Mouse (Mus musculus) liver, embryonic 15.5 days (tissue): Measurements from ENCODE around the gene C2cd2l. TPM values are rescaled to one million over a fixed set of nuclear protein-coding genes. Genes with fewer than 3 reads are reported as not detected.

Experiments used
- ATAC-seq: fragments of 200-750 bp; cut with Nextera tagmentation; 2 replicates; pipeline ENCODE4 v1.8.0; 2017; ENCODE audit warnings: moderate number of reproducible peaks, mild to moderate bottlenecking, moderate library complexity; ENCODE audit not compliant: insufficient read depth
- H3K27ac ChIP-seq: fragments of 300-500 bp; sonication (generic); replicated peaks from 2 replicates; pipeline ENCODE4 v1.5.1; 2015; ENCODE audit warnings: mild to moderate bottlenecking, inconsistent platforms
- H3K27me3 ChIP-seq: fragments of 300-500 bp; sonication (generic); 2 replicates; pipeline ENCODE4 v1.6.1; 2015; ENCODE audit warnings: mild to moderate bottlenecking, inconsistent platforms
- H3K36me3 ChIP-seq: fragments of 300-500 bp; sonication (generic); replicated peaks from 2 replicates; pipeline ENCODE4 v1.6.1; 2015; ENCODE audit warnings: moderate library complexity, mild to moderate bottlenecking, inconsistent platforms
- H3K4me1 ChIP-seq: fragments of 300-500 bp; sonication (generic); replicated peaks from 2 replicates; pipeline ENCODE4 v1.6.1; 2015; ENCODE audit warnings: inconsistent platforms
- H3K4me2 ChIP-seq: fragments of 300-500 bp; sonication (generic); 2 replicates; pipeline ENCODE4 v1.6.1; 2015; ENCODE audit warnings: moderate library complexity, mild to moderate bottlenecking, inconsistent platforms
- H3K4me3 ChIP-seq: fragments of 300-500 bp; sonication (generic); replicated peaks from 2 replicates; pipeline ENCODE4 v1.5.1; 2015; ENCODE audit warnings: mild to moderate bottlenecking, inconsistent platforms
- H3K9ac ChIP-seq: fragments of 300-500 bp; sonication (generic); 2 replicates; pipeline ENCODE4 v1.6.1; 2015; ENCODE audit warnings: moderate library complexity, mild to moderate bottlenecking, inconsistent platforms
- H3K9me3 ChIP-seq: fragments of 300-500 bp; sonication (generic); replicated peaks from 2 replicates; pipeline ENCODE4 v1.6.1; 2016; ENCODE audit warnings: inconsistent platforms
- WGBS: fragments of 180-500 bp; shearing (Covaris S2); methylation state at CpG from one replicate; pipeline ENCODE4 v1.1.7; 2015; ENCODE audit warnings: mixed read lengths; ENCODE audit not compliant: insufficient replicate concordance; 5-methylcytosine and 5-hydroxymethylcytosine counted together
- microRNA-seq: library from miRNA; unstranded; fragments of <30 nt; microRNA quantifications from one replicate; pipeline ENCODE4, GENCODE M21; 2016
- polyA plus RNA-seq: library from polyadenylated mRNA; unstranded; fragments of >200 nt; fragmentation: Nextera tagmentation; extraction: Ambion mirVana; gene quantifications from 2 replicates; pipeline ENCODE4 v1.2.1, GENCODE M21; 2015

C2cd2l gene
- polyA plus RNA-seq, 1 experiment from 2014 or later = 9.6 TPM

GRCm38 (mm10) chr9:44261388-44261787, 58.7 kb downstream of the C2cd2l start:
- H3K4me2 ChIP-seq = no peak overlapping the region
- no peak overlapping the region for H3K27ac ChIP-seq
- H3K4me3 ChIP-seq = no peak overlapping the region
- no peaks in the 10 kb centered on the region for H3K27me3 ChIP-seq
- no peaks in the 10 kb centered on the region for H3K9me3 ChIP-seq
- 0 out of 2 replicates have a peak, but pooled peaks cover 4% of the 10 kb centered on the region for H3K36me3 ChIP-seq
- 71% methylated on average over 14 of the region's 14 CpGs for WGBS
- ATAC-seq = no peak
- H3K9ac ChIP-seq = no peak overlapping the region
- peaks cover 10% of the 10 kb centered on the region; the same call in 1 of the 2 replicates for H3K4me1 ChIP-seq

Small RNAs within 50 kb of the gene (microRNA-seq; reads per million reads assigned to microRNA genes)
- not detected for gene Gm44335

Other genes with a start within 250 kb of the C2cd2l start
- gene Mfrp, start 218.6 kb downstream of the C2cd2l start, polyA plus RNA-seq = 0.10 TPM in 1 of 2 replicates, not detected in the other
- gene C1qtnf5, start 213.0 kb downstream of the C2cd2l start, polyA plus RNA-seq = 0.29 and 0.53 TPM in 2 replicates
- gene Gm49380, start 206.8 kb downstream of the C2cd2l start, polyA plus RNA-seq = not detected in 2 replicates
- 35.2 and 38.4 TPM in 2 replicates for gene Rnf26, start 206.8 kb downstream of the C2cd2l start, polyA plus RNA-seq
- 4.4 and 4.8 TPM in 2 replicates for gene Mcam, start 185.8 kb downstream of the C2cd2l start, polyA plus RNA-seq
- 5.1 and 5.8 TPM in 2 replicates for gene Cbl, start 86.2 kb downstream of the C2cd2l start, polyA plus RNA-seq
- gene Ccdc153, start 79.6 kb downstream of the C2cd2l start, polyA plus RNA-seq = not detected in 2 replicates
- gene Pdzd3, start 68.8 kb downstream of the C2cd2l start, polyA plus RNA-seq = 0.07 TPM in 1 of 2 replicates, not detected in the other
- 4.1 and 4.2 TPM in 2 replicates for gene Nlrx1, start 51.7 kb downstream of the C2cd2l start, polyA plus RNA-seq
- 16.4 and 18.6 TPM in 2 replicates for gene Abcg4, start 31.7 kb downstream of the C2cd2l start, polyA plus RNA-seq
- gene Hinfp, start 14.6 kb downstream of the C2cd2l start, polyA plus RNA-seq = 12.7 and 14.2 TPM in 2 replicates
- gene Dpagt1, start 5.7 kb upstream of the C2cd2l start, polyA plus RNA-seq = 17.9 and 18.4 TPM in 2 replicates
- 226 and 228 TPM in 2 replicates for gene H2afx, start 14.4 kb upstream of the C2cd2l start, polyA plus RNA-seq
- 1,466 and 1,543 TPM in 2 replicates for gene Hmbs, start 23.9 kb upstream of the C2cd2l start, polyA plus RNA-seq
- gene Vps11, start 41.4 kb upstream of the C2cd2l start, polyA plus RNA-seq = 14.6 and 15.1 TPM in 2 replicates
- 14.8 and 17.0 TPM in 2 replicates for gene Hyou1, start 59.2 kb upstream of the C2cd2l start, polyA plus RNA-seq
- gene Slc37a4, start 76.6 kb upstream of the C2cd2l start, polyA plus RNA-seq = 46.3 and 59.8 TPM in 2 replicates
- gene Rps25, start 86.9 kb upstream of the C2cd2l start, polyA plus RNA-seq = 758 and 952 TPM in 2 replicates
- gene Trappc4, start 87.3 kb upstream of the C2cd2l start, polyA plus RNA-seq = 48.2 and 50.4 TPM in 2 replicates
- gene Ccdc84, start 98.3 kb upstream of the C2cd2l start, polyA plus RNA-seq = 12.6 and 13.6 TPM in 2 replicates
- gene Foxr1, start 120.9 kb upstream of the C2cd2l start, polyA plus RNA-seq = 0.06 TPM in 1 of 2 replicates, not detected in the other
- gene Upk2, start 134.7 kb upstream of the C2cd2l start, polyA plus RNA-seq = not detected in 2 replicates
- gene Bcl9l, start 162.5 kb upstream of the C2cd2l start, polyA plus RNA-seq = 1.9 and 2.3 TPM in 2 replicates
- gene Cxcr5, start 241.6 kb upstream of the C2cd2l start, polyA plus RNA-seq = 0.13 TPM in 1 of 2 replicates, not detected in the other